Mouse (Mus musculus) cerebellum, adult 9-11 months (tissue): ENCODE measurements around the gene Tbck.

Source experiments
- DNase-seq: peaks from one replicate; pipeline ENCODE4 v3.0.0; 2022

Gene Tbck

GRCm38 (mm10) chr3:132835118-132835794 lies 151.3 kb downstream of the Tbck start:
- no peak for DNase-seq

- no peak for DNase-seq
Measured at GRCm38 (mm10) chr3:132837134-132837533, 153.2 kb downstream of the Tbck start.

GRCm38 (mm10) chr3:132838656-132839417 lies 154.9 kb downstream of the Tbck start:
- DNase-seq: no peak

GRCm38 (mm10) chr3:132839516-132839915 lies 155.6 kb downstream of the Tbck start:
- no peak for DNase-seq

- no peak for DNase-seq
Measured at GRCm38 (mm10) chr3:132842676-132843075, 158.7 kb downstream of the Tbck start.

- no peak for DNase-seq
Measured at GRCm38 (mm10) chr3:132849669-132850068, 165.7 kb downstream of the Tbck start.

- DNase-seq: no peak
Measured at GRCm38 (mm10) chr3:132850431-132850830, 166.5 kb downstream of the Tbck start.

GRCm38 (mm10) chr3:132851417-132851816 lies 167.5 kb downstream of the Tbck start:
- no peak for DNase-seq

- DNase-seq: no peak
Measured at GRCm38 (mm10) chr3:132851841-132852728, 168.1 kb downstream of the Tbck start.

GRCm38 (mm10) chr3:132854271-132854670 lies 170.3 kb downstream of the Tbck start:
- DNase-seq: no peak

GRCm38 (mm10) chr3:132855458-132856212 lies 171.7 kb downstream of the Tbck start:
- DNase-seq: no peak

GRCm38 (mm10) chr3:132856651-132857050 lies 172.7 kb downstream of the Tbck start:
- no peak for DNase-seq

GRCm38 (mm10) chr3:132858849-132859248 lies 174.9 kb downstream of the Tbck start:
- DNase-seq: no peak

GRCm38 (mm10) chr3:132859573-132859972 lies 175.6 kb downstream of the Tbck start:
- no peak for DNase-seq

- no peak for DNase-seq
Measured at GRCm38 (mm10) chr3:132860796-132861195, 176.9 kb downstream of the Tbck start.

- no peak for DNase-seq
Measured at GRCm38 (mm10) chr3:132863843-132864242, 179.9 kb downstream of the Tbck start.

- no peak for DNase-seq
Measured at GRCm38 (mm10) chr3:132864329-132864919, 180.5 kb downstream of the Tbck start.

GRCm38 (mm10) chr3:132864986-132865385 lies 181.0 kb downstream of the Tbck start:
- DNase-seq: no peak

- no peak for DNase-seq
Measured at GRCm38 (mm10) chr3:132865596-132865995, 181.7 kb downstream of the Tbck start.

- no peak for DNase-seq
Measured at GRCm38 (mm10) chr3:132866984-132867383, 183.0 kb downstream of the Tbck start.

- DNase-seq: no peak
Measured at GRCm38 (mm10) chr3:132868838-132869237, 184.9 kb downstream of the Tbck start.

- DNase-seq: no peak
Measured at GRCm38 (mm10) chr3:132870079-132870478, 186.1 kb downstream of the Tbck start.
